Mouse (Mus musculus): Measurements from ENCODE around the gene Fndc9. TPM values are rescaled to one million over a fixed set of nuclear protein-coding genes. Genes with fewer than 3 reads are reported as not detected.
A peak's percentile ranks its signal among the peaks of the same experiment; 100 is the strongest.

Fndc9 gene
- polyA plus RNA-seq, 1 experiment from 2014 or later: not detected

GRCm38 (mm10) chr11:46211858-46212257, 23.5 kb upstream of the Fndc9 start:
- 25% methylated on average over 3 of the region's 3 CpGs for WGBS
- H3K27ac ChIP-seq (ENCODE audit: low read depth, low read length): no peak overlapping the region
- no peak for ATAC-seq (ENCODE audit: low FRiP score, low TSS enrichment)
- H3K9me3 ChIP-seq (ENCODE audit: control insufficient read depth, low read length): no peaks in the 10 kb centered on the region
- H3K4me2 ChIP-seq (replicated peaks; ENCODE audit: low read depth, low read length): no peak overlapping the region
- H3K36me3 ChIP-seq (ENCODE audit: control insufficient read depth, insufficient read depth, low read length): no peaks in the 10 kb centered on the region
- H3K4me3 ChIP-seq (ENCODE audit: low read length): no peak overlapping the region
- no peaks in the 10 kb centered on the region for H3K27me3 ChIP-seq (ENCODE audit: control insufficient read depth, insufficient read depth, low read length)
- H3K9ac ChIP-seq (ENCODE audit: low read depth, low read length): no peak overlapping the region
- H3K4me1 ChIP-seq (ENCODE audit: control insufficient read depth, insufficient read depth, low read length): peaks cover 24% of the 10 kb centered on the region; the same call in 1 of the 2 replicates

- Histone ChIP-seq H3K9ac (ENCODE audit: low read depth, low read length) (no peak overlapping the region), H3K27me3 (ENCODE audit: control insufficient read depth, insufficient read depth, low read length) (no peaks in the 10 kb centered on the region), H3K27ac (ENCODE audit: low read depth, low read length) (peak overlapping the region; percentile 95), H3K9me3 (ENCODE audit: control insufficient read depth, low read length) (no peaks in the 10 kb centered on the region), H3K36me3 (ENCODE audit: control insufficient read depth, insufficient read depth, low read length) (no peaks in the 10 kb centered on the region), H3K4me3 (ENCODE audit: low read length) (no peak overlapping the region), H3K4me1 (ENCODE audit: control insufficient read depth, insufficient read depth, low read length) (peaks cover 24% of the 10 kb centered on the region; the same call in 1 of the 2 replicates), H3K4me2 (replicated peaks; ENCODE audit: low read depth, low read length) (no peak overlapping the region)
- peak; percentile 79 for ATAC-seq (ENCODE audit: low FRiP score, low TSS enrichment)
- WGBS: 43% methylated on average over 5 of the region's 5 CpGs
Observed at GRCm38 (mm10) chr11:46213844-46214243, 21.5 kb upstream of the Fndc9 start.

DNA sequence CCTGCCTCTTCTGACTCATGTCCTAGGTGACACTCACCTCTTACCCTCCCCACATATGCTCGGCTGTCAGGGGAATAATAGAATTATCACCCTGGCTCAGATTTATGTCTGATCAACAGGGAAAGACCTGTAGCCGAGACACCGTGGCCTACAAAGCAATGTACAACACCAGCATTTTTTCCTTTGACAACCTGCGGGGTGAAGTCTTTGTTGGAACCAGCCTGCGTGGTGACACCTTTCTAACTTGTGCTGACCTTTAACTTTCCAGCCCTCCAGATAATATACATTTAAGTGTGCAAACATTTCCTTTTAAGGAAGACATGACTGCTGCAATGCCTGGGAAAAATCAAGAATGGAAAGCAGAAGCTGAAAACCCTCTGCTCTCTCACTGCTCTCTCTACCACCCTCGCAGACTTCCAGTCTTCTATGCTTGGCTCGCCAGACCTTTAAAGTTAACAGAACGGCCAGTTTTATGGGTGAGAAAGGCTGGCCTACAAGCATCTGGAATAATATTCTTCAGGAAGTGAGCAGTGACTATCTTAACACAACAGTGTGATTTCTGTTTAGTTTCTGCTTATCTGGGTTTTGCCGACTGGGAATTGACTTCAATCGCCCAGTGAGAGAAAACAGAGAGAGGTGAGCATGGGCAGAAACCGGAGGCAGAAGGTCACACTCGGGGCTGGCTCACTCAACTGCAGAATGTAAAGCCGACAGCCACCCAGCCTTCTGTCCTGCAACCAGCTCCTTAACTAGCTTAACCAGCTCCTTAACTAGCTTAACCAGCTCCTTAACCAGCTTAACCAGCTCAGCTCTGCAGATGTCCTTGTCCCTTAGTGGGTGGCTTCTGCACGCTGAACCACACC, 20.7 kb upstream of the Fndc9 start:
- H3K36me3 ChIP-seq (ENCODE audit: control insufficient read depth, insufficient read depth, low read length): no peaks in the 10 kb centered on the region
- no peaks in the 10 kb centered on the region for H3K9me3 ChIP-seq (ENCODE audit: control insufficient read depth, low read length)
- H3K4me2 ChIP-seq (replicated peaks; ENCODE audit: low read depth, low read length): no peak overlapping the region
- peak; percentile 17; the same call in 1 of the 2 replicates for ATAC-seq (ENCODE audit: low FRiP score, low TSS enrichment)
- no peak overlapping the region for H3K4me3 ChIP-seq (ENCODE audit: low read length)
- H3K27me3 ChIP-seq (ENCODE audit: control insufficient read depth, insufficient read depth, low read length): no peaks in the 10 kb centered on the region
- H3K9ac ChIP-seq (ENCODE audit: low read depth, low read length): peak overlapping the region; percentile 12; the same call in 1 of the 2 replicates
- peak overlapping the region; percentile 95 for H3K27ac ChIP-seq (ENCODE audit: low read depth, low read length)
- WGBS: 27% methylated on average over 14 of the region's 14 CpGs
- H3K4me1 ChIP-seq (ENCODE audit: control insufficient read depth, insufficient read depth, low read length): peaks cover 24% of the 10 kb centered on the region; the same call in 1 of the 2 replicates

GRCm38 (mm10) chr11:46215354-46215753, 20.0 kb upstream of the Fndc9 start:
- Histone ChIP-seq H3K9me3 (ENCODE audit: control insufficient read depth, low read length) (no peaks in the 10 kb centered on the region), H3K36me3 (ENCODE audit: control insufficient read depth, insufficient read depth, low read length) (no peaks in the 10 kb centered on the region), H3K9ac (ENCODE audit: low read depth, low read length) (no peak overlapping the region), H3K27ac (ENCODE audit: low read depth, low read length) (0 out of 2 replicates have a peak overlapping the region, but pooled peaks have one; percentile 95), H3K4me3 (ENCODE audit: low read length) (no peak overlapping the region), H3K4me2 (replicated peaks; ENCODE audit: low read depth, low read length) (no peak overlapping the region), H3K4me1 (ENCODE audit: control insufficient read depth, insufficient read depth, low read length) (peaks cover 24% of the 10 kb centered on the region; the same call in 1 of the 2 replicates), H3K27me3 (ENCODE audit: control insufficient read depth, insufficient read depth, low read length) (no peaks in the 10 kb centered on the region)
- peak; percentile 71 for ATAC-seq (ENCODE audit: low FRiP score, low TSS enrichment)
- 27% methylated on average over 3 of the region's 3 CpGs for WGBS

DNA sequence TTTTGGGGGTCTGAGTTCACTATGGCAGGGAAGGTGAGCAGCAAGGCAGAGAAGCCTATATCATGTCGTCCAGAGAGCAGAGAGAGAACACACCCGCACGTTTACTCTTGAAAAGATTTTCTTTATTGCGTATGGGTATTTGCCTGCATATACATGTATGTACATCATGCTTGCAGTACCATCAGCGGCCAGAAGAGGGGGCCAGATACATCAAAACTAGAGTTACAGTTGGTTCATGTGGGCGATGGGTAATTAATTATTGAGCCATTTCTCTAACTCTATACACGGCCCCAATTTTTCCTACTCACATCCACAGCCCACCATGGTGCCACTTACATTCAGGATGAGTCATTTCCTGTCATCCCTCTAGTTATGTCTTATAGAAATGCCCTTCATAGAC, 18.7 kb upstream of the Fndc9 start:
- WGBS: 72% methylated on average over 7 of the region's 7 CpGs
- H3K27me3 ChIP-seq (ENCODE audit: control insufficient read depth, insufficient read depth, low read length): no peaks in the 10 kb centered on the region
- no peak overlapping the region for H3K4me3 ChIP-seq (ENCODE audit: low read length)

DNA sequence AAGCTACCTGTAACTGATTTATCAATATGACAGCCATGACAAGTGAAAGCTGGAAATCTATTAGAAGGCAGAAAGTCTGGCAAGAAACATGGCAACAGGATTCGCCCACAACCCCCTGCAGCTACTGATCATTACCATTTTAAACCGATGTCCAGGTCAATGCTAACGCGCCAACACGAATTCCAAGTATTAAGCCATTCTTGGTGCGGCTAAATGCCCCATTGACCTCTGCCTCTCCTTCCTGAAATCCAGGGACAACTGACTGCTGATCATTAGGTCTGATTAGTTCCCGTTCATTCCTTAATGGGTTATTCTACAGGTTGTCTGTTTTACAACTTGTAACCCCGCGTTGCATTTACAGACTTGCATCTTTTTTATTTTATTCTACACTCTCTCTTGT, 17.6 kb upstream of the Fndc9 start:
- no peaks in the 10 kb centered on the region for H3K27me3 ChIP-seq (ENCODE audit: control insufficient read depth, insufficient read depth, low read length)
- H3K4me2 ChIP-seq (replicated peaks; ENCODE audit: low read depth, low read length): no peak overlapping the region
- peaks cover 13% of the 10 kb centered on the region; the same call in 1 of the 2 replicates for H3K4me1 ChIP-seq (ENCODE audit: control insufficient read depth, insufficient read depth, low read length)
- no peak overlapping the region for H3K4me3 ChIP-seq (ENCODE audit: low read length)
- no peak for ATAC-seq (ENCODE audit: low FRiP score, low TSS enrichment)
- WGBS: 83% methylated on average over 9 of the region's 9 CpGs
- no peaks in the 10 kb centered on the region for H3K36me3 ChIP-seq (ENCODE audit: control insufficient read depth, insufficient read depth, low read length)
- no peaks in the 10 kb centered on the region for H3K9me3 ChIP-seq (ENCODE audit: control insufficient read depth, low read length)
- H3K9ac ChIP-seq (ENCODE audit: low read depth, low read length): no peak overlapping the region
- H3K27ac ChIP-seq (ENCODE audit: low read depth, low read length): no peak overlapping the region

More for the DNA sequence above, 18.7 kb upstream of the Fndc9 start:
- Histone ChIP-seq H3K4me1 (ENCODE audit: control insufficient read depth, insufficient read depth, low read length) (peaks cover 19% of the 10 kb centered on the region; the same call in 1 of the 2 replicates), H3K27ac (ENCODE audit: low read depth, low read length) (no peak overlapping the region), H3K4me2 (replicated peaks; ENCODE audit: low read depth, low read length) (no peak overlapping the region), H3K9me3 (ENCODE audit: control insufficient read depth, low read length) (no peaks in the 10 kb centered on the region), H3K36me3 (ENCODE audit: control insufficient read depth, insufficient read depth, low read length) (no peaks in the 10 kb centered on the region), H3K9ac (ENCODE audit: low read depth, low read length) (no peak overlapping the region)
- no peak for ATAC-seq (ENCODE audit: low FRiP score, low TSS enrichment)

DNA sequence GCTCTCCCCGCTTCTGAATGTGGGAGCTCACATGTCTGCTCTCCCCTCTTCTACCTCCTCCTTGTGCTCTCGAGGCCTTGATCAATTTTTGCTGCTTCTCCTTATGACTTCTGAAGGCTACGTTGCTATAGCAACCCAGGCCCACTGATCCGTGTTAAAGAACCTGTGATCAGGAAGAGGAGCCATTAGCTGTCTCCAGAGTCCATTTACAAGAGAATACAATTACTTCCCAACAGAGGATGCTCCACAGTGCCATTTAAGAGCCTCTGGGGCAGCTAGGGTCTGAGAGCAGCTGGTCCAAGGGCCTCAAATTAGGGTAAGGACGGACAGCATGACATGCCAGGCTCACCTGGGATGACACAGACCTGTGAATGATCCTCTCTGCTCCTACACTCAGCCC, 16.7 kb upstream of the Fndc9 start:
- Histone ChIP-seq H3K36me3 (ENCODE audit: control insufficient read depth, insufficient read depth, low read length) (no peaks in the 10 kb centered on the region), H3K27ac (ENCODE audit: low read depth, low read length) (no peak overlapping the region), H3K4me3 (ENCODE audit: low read length) (no peak overlapping the region), H3K9me3 (ENCODE audit: control insufficient read depth, low read length) (no peaks in the 10 kb centered on the region), H3K27me3 (ENCODE audit: control insufficient read depth, insufficient read depth, low read length) (no peaks in the 10 kb centered on the region), H3K4me1 (ENCODE audit: control insufficient read depth, insufficient read depth, low read length) (peaks cover 13% of the 10 kb centered on the region; the same call in 1 of the 2 replicates), H3K4me2 (replicated peaks; ENCODE audit: low read depth, low read length) (no peak overlapping the region), H3K9ac (ENCODE audit: low read depth, low read length) (no peak overlapping the region)
- no peak for ATAC-seq (ENCODE audit: low FRiP score, low TSS enrichment)
- 22% methylated on average over 5 of the region's 5 CpGs for WGBS

- 84% methylated on average over 9 of the region's 9 CpGs for WGBS
- Histone ChIP-seq H3K36me3 (ENCODE audit: control insufficient read depth, insufficient read depth, low read length) (no peaks in the 10 kb centered on the region), H3K4me3 (ENCODE audit: low read length) (no peak overlapping the region), H3K9ac (ENCODE audit: low read depth, low read length) (no peak overlapping the region), H3K27me3 (ENCODE audit: control insufficient read depth, insufficient read depth, low read length) (no peaks in the 10 kb centered on the region), H3K27ac (ENCODE audit: low read depth, low read length) (no peak overlapping the region), H3K4me2 (replicated peaks; ENCODE audit: low read depth, low read length) (no peak overlapping the region), H3K9me3 (ENCODE audit: control insufficient read depth, low read length) (no peaks in the 10 kb centered on the region), H3K4me1 (ENCODE audit: control insufficient read depth, insufficient read depth, low read length) (peaks cover 8% of the 10 kb centered on the region; the same call in 1 of the 2 replicates)
- no peak for ATAC-seq (ENCODE audit: low FRiP score, low TSS enrichment)
Observed at GRCm38 (mm10) chr11:46219380-46219779, 16.0 kb upstream of the Fndc9 start.

DNA sequence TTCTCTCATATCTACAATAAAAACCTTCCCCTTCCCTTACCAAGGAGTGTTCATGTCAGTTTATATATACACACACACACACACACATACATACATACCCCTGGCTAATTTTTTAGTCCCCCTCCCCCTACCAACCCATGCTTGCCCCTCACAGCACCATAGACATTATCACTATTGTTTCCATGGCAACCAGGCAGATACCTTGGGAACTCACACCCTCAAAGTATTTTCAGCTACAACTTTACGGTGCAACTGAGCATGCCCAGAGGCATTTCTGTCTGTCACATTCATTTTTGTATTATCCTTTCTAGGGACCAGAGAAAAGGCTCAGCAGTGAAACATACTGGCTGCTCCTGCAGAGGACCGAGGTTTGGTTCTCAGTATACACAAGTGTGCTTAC, 15.1 kb upstream of the Fndc9 start:
- Histone ChIP-seq H3K27me3 (ENCODE audit: control insufficient read depth, insufficient read depth, low read length) (no peaks in the 10 kb centered on the region), H3K4me3 (ENCODE audit: low read length) (no peak overlapping the region), H3K36me3 (ENCODE audit: control insufficient read depth, insufficient read depth, low read length) (no peaks in the 10 kb centered on the region), H3K4me2 (replicated peaks; ENCODE audit: low read depth, low read length) (no peak overlapping the region), H3K27ac (ENCODE audit: low read depth, low read length) (no peak overlapping the region), H3K4me1 (ENCODE audit: control insufficient read depth, insufficient read depth, low read length) (no peaks in the 10 kb centered on the region; the same call in 1 of the 2 replicates), H3K9ac (ENCODE audit: low read depth, low read length) (no peak overlapping the region), H3K9me3 (ENCODE audit: control insufficient read depth, low read length) (no peaks in the 10 kb centered on the region)
- ATAC-seq (ENCODE audit: low FRiP score, low TSS enrichment): no peak
- 97% methylated on average over 2 of the region's 2 CpGs for WGBS

Data from kidney, embryonic 14.5 days (tissue).